Mouse (Mus musculus) neural tube, embryonic 11.5 days (tissue): ENCODE data around the gene Henmt1. TPM values are rescaled to one million over a fixed set of nuclear protein-coding genes. Genes with fewer than 3 reads are reported as not detected.

Experiments
- ATAC-seq: fragments of 200-750 bp; cut with Nextera tagmentation; 2 replicates; pipeline ENCODE4 v1.8.0; 2017; ENCODE audit warnings: moderate number of reproducible peaks, mild to moderate bottlenecking, moderate TSS enrichment, moderate library complexity; ENCODE audit not compliant: insufficient read depth, low FRiP score, low TSS enrichment
- DNase-seq: peaks from one replicate; pipeline ENCODE4 v3.0.0-alpha.2; 2015; ENCODE audit warnings: low spot score
- H3K27ac ChIP-seq: fragments of 300-500 bp; sonication (generic); 2 replicates; pipeline ENCODE4 v1.5.1; 2014; ENCODE audit warnings: low read depth, mild to moderate bottlenecking, low read length
- H3K27me3 ChIP-seq: fragments of 300-500 bp; sonication (generic); 2 replicates; pipeline ENCODE4 v1.6.1; 2014; ENCODE audit warnings: mild to moderate bottlenecking, low read length, mixed read lengths; ENCODE audit not compliant: control insufficient read depth, insufficient read depth
- H3K36me3 ChIP-seq: fragments of 300-500 bp; sonication (generic); 2 replicates; pipeline ENCODE4 v1.6.1; 2014; ENCODE audit warnings: mild to moderate bottlenecking, low read length, moderate library complexity, mixed read lengths; ENCODE audit not compliant: control insufficient read depth, insufficient read depth
- H3K4me1 ChIP-seq: fragments of 300-500 bp; sonication (generic); 2 replicates; pipeline ENCODE4 v1.6.1; 2014; ENCODE audit warnings: low read length, mixed read lengths; ENCODE audit not compliant: control insufficient read depth, insufficient read depth
- H3K4me2 ChIP-seq: fragments of 300-500 bp; sonication (generic); 2 replicates; pipeline ENCODE4 v1.6.1; 2014; ENCODE audit warnings: low read depth, mild to moderate bottlenecking, moderate library complexity
- H3K4me3 ChIP-seq: fragments of 300-500 bp; sonication (generic); 2 replicates; pipeline ENCODE4 v1.5.1; 2014; ENCODE audit warnings: low read depth, low read length
- H3K9ac ChIP-seq: fragments of 300-500 bp; sonication (generic); 2 replicates; pipeline ENCODE4 v1.6.1; 2014; ENCODE audit warnings: mild to moderate bottlenecking, low read length
- H3K9me3 ChIP-seq: fragments of 300-500 bp; sonication (generic); 2 replicates; pipeline ENCODE4 v1.6.1; 2016; ENCODE audit warnings: low read length; ENCODE audit not compliant: control insufficient read depth
- WGBS: fragments of 180-500 bp; shearing (Covaris S2); extraction: QIAGEN DNeasy Blood & Tissue Kit; methylation state at CpG from one replicate; pipeline ENCODE4 v1.1.7; 2014; 5-methylcytosine and 5-hydroxymethylcytosine counted together
- polyA plus RNA-seq: library from polyadenylated mRNA; unstranded; fragments of >200 nt; fragmentation: Nextera tagmentation; extraction: Ambion mirVana; gene quantifications from 2 replicates; pipeline ENCODE4 v1.2.1, GENCODE M21; 2014

The Henmt1 gene
- polyA plus RNA-seq, 1 experiment from 2014 or later: 0.58 TPM

GRCm38 (mm10) chr3:108961226-108961625, 21.6 kb downstream of the Henmt1 start:
- DNase-seq (peak; percentile 61), ATAC-seq (peak; percentile 82)
- H3K9ac ChIP-seq: peak overlapping the region; percentile 50
- H3K27me3 ChIP-seq: no peaks in the 10 kb centered on the region
- H3K4me1 ChIP-seq: peaks cover 6% of the 10 kb centered on the region; the same call in 1 of the 2 replicates
- H3K9me3 ChIP-seq: no peaks in the 10 kb centered on the region
- H3K4me2 ChIP-seq: peak overlapping the region; percentile 21
- H3K27ac ChIP-seq: no peak overlapping the region
- H3K4me3 ChIP-seq: no peak overlapping the region
- H3K36me3 ChIP-seq: no peaks in the 10 kb centered on the region
- WGBS: 30% methylated on average over 7 of the region's 7 CpGs

- ATAC-seq (0 out of 2 replicates have a peak, but pooled peaks have one; percentile 39), DNase-seq (no peak)
- Histone ChIP-seq H3K4me1 (peaks cover 6% of the 10 kb centered on the region; the same call in 1 of the 2 replicates), H3K9ac (peak overlapping the region; percentile 50), H3K27ac (no peak overlapping the region), H3K9me3 (no peaks in the 10 kb centered on the region), H3K4me3 (no peak overlapping the region), H3K4me2 (peak overlapping the region; percentile 21), H3K36me3 (no peaks in the 10 kb centered on the region), H3K27me3 (no peaks in the 10 kb centered on the region)
- WGBS: 53% methylated on average over 6 of the region's 6 CpGs
Observed at GRCm38 (mm10) chr3:108961655-108962054, 22.0 kb downstream of the Henmt1 start.

DNA sequence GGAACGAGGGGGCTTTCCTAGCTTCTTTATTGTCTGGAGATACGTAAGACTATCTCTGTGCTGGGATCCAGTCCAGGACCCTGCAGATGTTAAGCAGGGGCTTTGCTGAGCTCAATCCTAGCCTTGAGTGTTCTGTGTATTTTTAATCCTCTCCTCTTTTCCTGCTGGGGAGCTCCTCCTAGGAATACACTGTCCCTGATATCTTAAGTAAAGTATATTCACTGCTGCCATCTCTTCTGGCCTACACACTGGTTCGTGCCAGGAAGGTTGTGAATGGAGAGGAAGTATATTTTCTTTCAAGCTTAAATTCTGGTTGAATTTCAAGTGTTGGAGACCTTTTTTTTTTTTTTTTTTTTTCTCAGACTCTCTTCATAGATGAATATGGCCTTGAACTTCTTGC, 23.6 kb downstream of the Henmt1 start:
- Histone ChIP-seq H3K9ac (no peak overlapping the region), H3K4me1 (peaks cover 6% of the 10 kb centered on the region; the same call in 1 of the 2 replicates), H3K27me3 (no peaks in the 10 kb centered on the region), H3K4me2 (no peak overlapping the region), H3K36me3 (no peaks in the 10 kb centered on the region), H3K4me3 (no peak overlapping the region), H3K9me3 (no peaks in the 10 kb centered on the region), H3K27ac (no peak overlapping the region)
- no peak for ATAC-seq
- WGBS: 88% methylated on average over 3 of the region's 3 CpGs
- DNase-seq: no peak

DNA sequence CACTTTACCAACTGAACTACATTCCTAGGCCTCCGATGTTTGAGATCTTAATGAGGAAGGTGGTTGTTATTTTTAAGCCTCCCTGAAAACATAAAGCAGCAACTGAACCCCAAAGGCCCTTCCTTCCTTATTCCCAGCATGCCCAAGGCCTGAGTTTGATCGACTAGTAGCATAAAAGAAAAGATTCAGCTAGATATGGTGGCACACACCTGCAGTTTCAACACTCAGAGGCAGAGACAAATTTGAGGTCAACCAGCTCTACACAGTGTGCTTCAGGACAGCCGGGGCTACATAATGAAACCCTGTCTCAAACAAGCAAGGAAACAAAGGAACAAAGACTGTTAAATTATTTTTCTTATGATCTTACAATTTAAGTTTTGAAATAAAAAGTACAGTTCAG, 24.1 kb downstream of the Henmt1 start:
- Histone ChIP-seq H3K4me2 (no peak overlapping the region), H3K27ac (no peak overlapping the region), H3K9ac (no peak overlapping the region), H3K27me3 (no peaks in the 10 kb centered on the region), H3K36me3 (no peaks in the 10 kb centered on the region), H3K9me3 (no peaks in the 10 kb centered on the region), H3K4me1 (peaks cover 6% of the 10 kb centered on the region; the same call in 1 of the 2 replicates), H3K4me3 (no peak overlapping the region)
- DNase-seq (no peak), ATAC-seq (no peak)
- WGBS: 92% methylated on average over 3 of the region's 3 CpGs

DNA sequence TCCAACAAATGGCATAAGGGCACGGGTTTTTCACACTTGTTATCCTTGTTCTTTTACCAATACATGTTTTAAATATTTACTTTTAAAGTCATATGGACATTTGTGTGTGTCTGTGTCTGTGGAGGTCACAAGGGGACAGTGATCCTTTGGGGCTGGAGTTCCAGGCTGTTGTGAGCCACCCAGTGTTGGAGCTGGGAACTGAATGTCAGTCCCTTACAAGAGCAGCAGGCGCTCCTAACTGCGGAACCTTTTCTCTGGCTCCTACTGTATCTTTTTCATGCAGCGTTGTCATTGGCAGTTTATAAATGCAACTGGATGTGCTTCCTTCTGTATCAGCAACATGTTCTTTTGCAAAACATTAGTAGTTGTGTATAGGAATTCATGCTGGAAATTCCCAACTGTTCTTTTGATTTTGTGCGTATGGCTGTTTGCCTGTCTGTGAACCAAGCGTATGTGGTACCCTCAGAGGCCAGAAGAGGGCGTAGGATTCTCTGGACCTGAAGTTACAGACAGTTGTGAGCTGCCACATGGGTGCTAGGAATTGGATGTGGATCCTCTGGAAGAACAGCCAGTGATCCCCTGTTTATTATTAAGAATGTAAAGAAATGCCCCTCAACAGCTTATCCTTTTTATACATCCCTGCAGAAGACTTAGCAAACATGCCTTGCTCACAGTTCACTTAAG, 24.8 kb downstream of the Henmt1 start:
- Histone ChIP-seq H3K4me3 (no peak overlapping the region), H3K4me1 (peaks cover 6% of the 10 kb centered on the region; the same call in 1 of the 2 replicates), H3K4me2 (no peak overlapping the region), H3K9ac (no peak overlapping the region), H3K27me3 (no peaks in the 10 kb centered on the region), H3K36me3 (no peaks in the 10 kb centered on the region), H3K27ac (no peak overlapping the region), H3K9me3 (no peaks in the 10 kb centered on the region)
- no peak for ATAC-seq
- 74% methylated on average over 7 of the region's 7 CpGs for WGBS
- DNase-seq: no peak

DNA sequence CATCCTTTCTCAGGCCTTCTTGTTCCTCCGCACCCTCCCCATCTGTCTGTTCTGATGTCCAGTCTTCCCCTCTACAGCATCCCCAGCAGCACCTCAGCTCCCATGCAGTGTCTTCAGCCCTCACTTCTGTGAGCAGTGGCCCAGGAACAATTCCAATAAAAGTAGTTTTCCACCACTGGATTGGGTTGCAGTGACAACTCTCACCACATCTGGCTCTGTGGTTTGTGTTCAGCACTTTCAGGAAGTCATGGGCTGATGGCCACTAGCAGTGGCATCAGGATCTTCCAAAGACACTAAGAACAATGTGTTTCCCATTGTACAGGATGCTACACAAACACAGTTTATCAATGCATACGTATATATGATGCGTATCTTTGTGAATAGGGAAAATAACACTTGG, 26.4 kb downstream of the Henmt1 start:
- Histone ChIP-seq H3K27me3 (no peaks in the 10 kb centered on the region), H3K27ac (no peak overlapping the region), H3K4me3 (no peak overlapping the region), H3K9me3 (no peaks in the 10 kb centered on the region), H3K4me1 (peaks cover 4% of the 10 kb centered on the region; the same call in 1 of the 2 replicates), H3K9ac (no peak overlapping the region), H3K4me2 (no peak overlapping the region), H3K36me3 (no peaks in the 10 kb centered on the region)
- ATAC-seq (no peak), DNase-seq (no peak)
- 92% methylated on average over 3 of the region's 3 CpGs for WGBS

GRCm38 (mm10) chr3:108973980-108974660, 34.4 kb downstream of the Henmt1 start:
- H3K27ac ChIP-seq: no peak overlapping the region
- H3K4me2 ChIP-seq: no peak overlapping the region
- H3K36me3 ChIP-seq: peaks cover 5% of the 10 kb centered on the region; the same call in 1 of the 2 replicates
- ATAC-seq: no peak
- H3K9me3 ChIP-seq: no peaks in the 10 kb centered on the region
- DNase-seq: no peak
- H3K9ac ChIP-seq: no peak overlapping the region
- H3K4me1 ChIP-seq: no peaks in the 10 kb centered on the region
- H3K4me3 ChIP-seq: no peak overlapping the region
- WGBS: 86% methylated on average over 13 of the region's 13 CpGs
- no peaks in the 10 kb centered on the region for H3K27me3 ChIP-seq

- H3K27me3 ChIP-seq: no peaks in the 10 kb centered on the region
- no peak overlapping the region for H3K4me3 ChIP-seq
- no peak overlapping the region for H3K27ac ChIP-seq
- no peaks in the 10 kb centered on the region for H3K4me1 ChIP-seq
- WGBS: 84% methylated on average over 15 of the region's 15 CpGs
- H3K36me3 ChIP-seq: peaks cover 7% of the 10 kb centered on the region
- no peak overlapping the region for H3K9ac ChIP-seq
- DNase-seq (no peak), ATAC-seq (no peak)
- H3K4me2 ChIP-seq: no peak overlapping the region
- no peaks in the 10 kb centered on the region for H3K9me3 ChIP-seq
Observed at GRCm38 (mm10) chr3:108974920-108975485, 35.3 kb downstream of the Henmt1 start.
